Mouse (Mus musculus) gastrocnemius, postnatal 14 days (tissue): ENCODE data around the gene Gimap3. TPM values are rescaled to one million over a fixed set of nuclear protein-coding genes. Genes with fewer than 3 reads are reported as not detected.
A peak's percentile ranks its signal among the peaks of the same experiment; 100 is the strongest.

ENCODE experiments used
- DNase-seq: peaks from one replicate; pipeline ENCODE4 v3.0.0; 2021; ENCODE audit warnings: mixed read lengths
- intact Hi-C: fragments of 180-260 bp; cut with DNase I; formaldehyde crosslinking; loops from one replicate; pipeline ENCODE4 v1.15.1; 2025; ENCODE audit warnings: low total_unique reads
- long read RNA-seq, 2 experiments: library from polyadenylated mRNA; stranded (forward); transcript quantifications; one replicate each; pipeline ENCODE4 v2.0.0; 2021
- total RNA-seq, 2 experiments: library from RNA; stranded (reverse); gene quantifications; 2 replicates each; pipeline ENCODE4 v1.2.3; 2021

Gimap3 gene
- total RNA-seq = under 1 TPM in 1 of 2 experiments, not detected in 1; 0.22 TPM
- long read RNA-seq, experiment 1 = 0 reads
- long read RNA-seq, experiment 2, partial matches to known transcripts = 0 of 1 reads
- long read RNA-seq, experiment 2, other reads (novel, unspliced or antisense) = 1 of 1 reads

- DNase-seq = no peak
- intact Hi-C loops = loop anchor here (5.0 kb wide), 1 partner anchor 123 kb away; the partner anchor contains the start of gene Gimap8
Observed at GRCm38 (mm10) chr6:48770696-48771095, at the start of gene Gimap3. TSS of gene Gimap3 (minus strand) at chr6:48770851.

GRCm38 (mm10) chr6:48817815-48818214 is 47.2 kb upstream of the Gimap3 start:
- intact Hi-C loops = loop anchor here (10.0 kb wide), 1 partner anchor 137 kb away; no protein-coding TSS in a partner anchor

GRCm38 (mm10) chr6:48815013-48815412 is 44.4 kb upstream of the Gimap3 start:
- DNase-seq = no peak
- intact Hi-C loops = loop anchor here (2.0 to 10.0 kb wide), 2 partner anchors 44 to 140 kb away; no protein-coding TSS in a partner anchor

More at GRCm38 (mm10) chr6:48817815-48818214, 47.2 kb upstream of the Gimap3 start:
- peak; percentile 71 for DNase-seq

- no peak for DNase-seq
- intact Hi-C loops = loop anchor here (10.0 kb wide), 1 partner anchor 145 kb away; no protein-coding TSS in a partner anchor
Observed at GRCm38 (mm10) chr6:48809494-48810219, 39.0 kb upstream of the Gimap3 start.

GRCm38 (mm10) chr6:48806746-48807145 is 36.1 kb upstream of the Gimap3 start:
- no peak for DNase-seq
- intact Hi-C loops = no loop called here

GRCm38 (mm10) chr6:48804346-48804745 is 33.7 kb upstream of the Gimap3 start:
- no peak for DNase-seq
- intact Hi-C loops = no loop called here

GRCm38 (mm10) chr6:48803406-48804051 is 32.9 kb upstream of the Gimap3 start:
- intact Hi-C loops = no loop called here
- no peak for DNase-seq

- intact Hi-C loops = no loop called here
- DNase-seq = no peak
Observed at GRCm38 (mm10) chr6:48801897-48802296, 31.2 kb upstream of the Gimap3 start.

GRCm38 (mm10) chr6:48787867-48788266 is 17.2 kb upstream of the Gimap3 start:
- no peak for DNase-seq
- intact Hi-C loops = no loop called here

- no peak for DNase-seq
- intact Hi-C loops = no loop called here
Observed at GRCm38 (mm10) chr6:48785601-48786000, 14.9 kb upstream of the Gimap3 start.

- intact Hi-C loops = no loop called here
- DNase-seq = peak; percentile 23
Observed at GRCm38 (mm10) chr6:48785189-48785588, 14.5 kb upstream of the Gimap3 start.

GRCm38 (mm10) chr6:48784406-48784805 is 13.8 kb upstream of the Gimap3 start:
- intact Hi-C loops = no loop called here
- DNase-seq = no peak

- DNase-seq = peak; percentile 77
- intact Hi-C loops = loop anchor here (5.0 kb wide), 1 partner anchor 125 kb away; the partner anchor contains the start of gene Gimap8
Observed at GRCm38 (mm10) chr6:48772030-48772429, 1.4 kb upstream of the Gimap3 start.

- no peak for DNase-seq
- intact Hi-C loops = no loop called here
Observed at GRCm38 (mm10) chr6:48768933-48769332, 1.7 kb downstream of the Gimap3 start.

- intact Hi-C loops = no loop called here
- no peak for DNase-seq
Observed at GRCm38 (mm10) chr6:48768178-48768869, 2.3 kb downstream of the Gimap3 start.

- intact Hi-C loops = no loop called here
- DNase-seq = no peak
Observed at GRCm38 (mm10) chr6:48764496-48764895, 6.2 kb downstream of the Gimap3 start.

- no peak for DNase-seq
- intact Hi-C loops = no loop called here
Observed at GRCm38 (mm10) chr6:48763567-48764270, 6.9 kb downstream of the Gimap3 start.

GRCm38 (mm10) chr6:48747091-48747966 is 23.3 kb downstream of the Gimap3 start:
- intact Hi-C loops = no loop called here
- DNase-seq = no peak
